Mouse (Mus musculus): ENCODE measurements around the gene Tmem120b.

DNA sequence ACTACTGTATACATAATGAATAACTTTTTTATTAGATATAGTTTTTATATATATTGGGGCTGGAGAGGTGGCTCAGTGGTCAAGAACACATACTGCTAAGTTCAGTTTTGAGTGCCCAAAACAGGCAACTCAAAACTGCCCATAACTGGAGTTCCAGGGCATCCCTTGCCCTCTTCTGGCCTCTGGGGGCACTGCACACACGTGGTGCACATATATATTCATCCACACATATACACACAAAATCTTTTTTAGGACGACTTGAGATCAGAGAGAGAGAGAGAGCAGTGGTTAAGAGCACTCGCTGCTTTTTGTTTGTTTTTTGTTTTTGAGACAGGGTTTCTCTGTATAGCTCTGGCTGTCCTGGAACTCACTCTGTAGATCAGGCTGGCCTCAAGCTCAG, 36.9 kb upstream of the Tmem120b start:
- TF ChIP-seq MAX (IDR thresholded peaks at IDR 0.05; ENCODE audit: low read length), result no peak
- no peak for TF ChIP-seq RAD21 (IDR thresholded peaks at IDR 0.05; ENCODE audit: low read depth, low read length)
- no peak for TF ChIP-seq E2F4 (IDR thresholded peaks at IDR 0.05; ENCODE audit: borderline replicate concordance, low read depth, low read length)
- TF ChIP-seq ZNF384 (IDR thresholded peaks at IDR 0.05; ENCODE audit: low read depth, low read length), result no peak
- TF ChIP-seq MAFK (IDR thresholded peaks at IDR 0.05; ENCODE audit: borderline replicate concordance, low read depth, low read length), result no peak
- no peak for TF ChIP-seq ZC3H11A (IDR thresholded peaks at IDR 0.05; ENCODE audit: low read depth, low read length)
- no peak for TF ChIP-seq TAL1 (IDR thresholded peaks at IDR 0.05; ENCODE audit: low read length)
- TF ChIP-seq CTCF (IDR thresholded peaks at IDR 0.05 in 2 of 3, conservative IDR thresholded peaks at IDR 0.05 in 1 of 3; ENCODE audit: control insufficient read depth in 1 of 3, insufficient read depth in 1 of 3, low read depth in 2 of 3, low read length in 3 of 3, poor library complexity in 1 of 3, severe bottlenecking in 1 of 3), result peak; percentile 21 to 41 (median 26); a peak in 5 of 6 replicates
- TF ChIP-seq POLR2A (IDR thresholded peaks at IDR 0.05; ENCODE audit: control insufficient read depth in 1 of 2, insufficient read depth in 1 of 2, low read depth in 1 of 2, low read length in 2 of 2, poor library complexity in 1 of 2), result no peak
- no peak for TF ChIP-seq CHD2 (IDR thresholded peaks at IDR 0.05; ENCODE audit: low read length)
- TF ChIP-seq KAT2A (conservative IDR thresholded peaks at IDR 0.05; ENCODE audit: low read depth, low read length), result no peak
- TF ChIP-seq TBP (IDR thresholded peaks at IDR 0.05; ENCODE audit: low read depth, low read length), result no peak
